Mouse (Mus musculus) liver, adult 2 months (tissue): ENCODE data around the gene Gldc. TPM values are rescaled to one million over a fixed set of nuclear protein-coding genes. Genes with fewer than 3 reads are reported as not detected.

ENCODE experiments used
- DNase-seq: peaks from one replicate; pipeline ENCODE4 v3.0.0-alpha.2; 2011; ENCODE audit warnings: low read depth, low spot score; ENCODE audit errors: extremely low read depth
- H3K27ac ChIP-seq: fragments of 200-500 bp; replicated peaks from 2 replicates; pipeline ENCODE4 v1.5.1; 2012; ENCODE audit warnings: low read depth, mild to moderate bottlenecking, control low read depth, inconsistent platforms, low read length; ENCODE audit not compliant: insufficient read depth
- H3K27me3 ChIP-seq: fragments of 200-500 bp; 2 replicates; pipeline ENCODE4 v1.6.1; 2012; ENCODE audit warnings: mild to moderate bottlenecking, moderate library complexity, low read length, inconsistent platforms; ENCODE audit not compliant: control insufficient read depth, insufficient read depth
- H3K36me3 ChIP-seq: fragments of 200-500 bp; 2 replicates; pipeline ENCODE4 v1.6.1; 2012; ENCODE audit warnings: low read length, inconsistent platforms; ENCODE audit not compliant: control insufficient read depth, insufficient read depth
- H3K4me1 ChIP-seq: fragments of 200-500 bp; 2 replicates; pipeline ENCODE4 v1.6.1; 2011; ENCODE audit warnings: low read length; ENCODE audit not compliant: control insufficient read depth, insufficient read depth
- H3K4me3 ChIP-seq: fragments of 200-500 bp; 2 replicates; pipeline ENCODE4 v1.5.1; 2011; ENCODE audit warnings: low read depth, mild to moderate bottlenecking, control low read depth, low read length, moderate library complexity; ENCODE audit not compliant: insufficient read depth
- H3K79me2 ChIP-seq: fragments of 200-500 bp; 2 replicates; pipeline ENCODE4 v1.6.1; 2012; ENCODE audit warnings: inconsistent platforms, mild to moderate bottlenecking, low read length, moderate library complexity; ENCODE audit not compliant: control insufficient read depth, insufficient read depth
- H3K9ac ChIP-seq: fragments of 200-500 bp; 2 replicates; pipeline ENCODE4 v1.6.1; 2012; ENCODE audit warnings: low read depth, mild to moderate bottlenecking, control low read depth, inconsistent platforms, low read length
- CTCF ChIP-seq: fragments of 200-500 bp; IDR thresholded peaks from 2 replicates; pipeline ENCODE4 v1.5.1; 2011; ENCODE audit warnings: low read depth, low read length, control low read depth
- POLR2A ChIP-seq: fragments of 200-500 bp; IDR thresholded peaks from 2 replicates; pipeline ENCODE4 v1.6.1; 2011; ENCODE audit warnings: low read length, control low read depth; ENCODE audit not compliant: insufficient read depth; ENCODE audit errors: extremely low read depth
- WGBS: fragments of 180-500 bp; shearing (Covaris S2); methylation state at CpG from one replicate; pipeline ENCODE4 v1.1.7; 2018; 5-methylcytosine and 5-hydroxymethylcytosine counted together
- polyA plus RNA-seq: library from polyadenylated mRNA; depleted of rRNA; stranded (reverse); fragments of >200 nt; gene quantifications from 2 replicates; pipeline ENCODE4 v1.2.3, GENCODE M21; 2012; rRNA removed
- total RNA-seq: library from RNA; depleted of rRNA; stranded (reverse); fragments of >200 nt; gene quantifications from 2 replicates; pipeline ENCODE4 v1.2.3, GENCODE M21; 2014; rRNA removed

Gldc gene
- total and polyA plus RNA-seq, 2 experiments = 64.2 to 94.1 TPM

- H3K36me3 ChIP-seq = peaks cover 7% of the 10 kb centered on the region
- H3K4me3 ChIP-seq = no peak overlapping the region
- 83% methylated on average over 3 of the region's 3 CpGs for WGBS
- H3K9ac ChIP-seq = no peak overlapping the region
- peaks cover 15% of the 10 kb centered on the region for H3K4me1 ChIP-seq
- no peaks in the 10 kb centered on the region for H3K27me3 ChIP-seq
- TF ChIP-seq POLR2A (no peak), CTCF (no peak)
- no peak for DNase-seq
- peaks cover 28% of the 10 kb centered on the region for H3K79me2 ChIP-seq
- H3K27ac ChIP-seq = no peak overlapping the region
Measured at GRCm38 (mm10) chr19:30051479-30051878, 123.8 kb downstream of the Gldc start.

DNA sequence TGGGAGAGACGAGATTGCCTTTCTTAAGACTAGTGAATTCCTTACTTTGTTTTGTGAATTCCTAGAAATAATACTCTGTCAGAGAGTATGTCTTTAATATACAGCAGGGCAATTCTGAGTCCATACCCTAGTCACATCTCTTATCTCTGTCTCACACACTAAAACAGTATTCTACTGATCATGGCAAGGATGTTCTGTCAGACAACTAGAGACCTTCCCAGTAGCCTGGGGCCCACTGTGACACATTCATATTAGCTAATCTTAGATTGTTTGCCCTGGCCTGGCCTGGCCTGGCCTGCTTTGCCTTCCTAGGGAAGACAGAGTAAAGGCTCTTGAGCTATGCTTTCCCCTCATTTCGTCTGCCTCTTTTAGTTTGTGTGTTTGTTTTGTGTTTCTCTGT lies 124.6 kb downstream of the Gldc start:
- H3K9ac ChIP-seq = no peak overlapping the region
- H3K36me3 ChIP-seq = 0 out of 2 replicates have a peak, but pooled peaks cover 3% of the 10 kb centered on the region
- TF ChIP-seq POLR2A (no peak), CTCF (no peak)
- no peak for DNase-seq
- peaks cover 15% of the 10 kb centered on the region for H3K4me1 ChIP-seq
- H3K27me3 ChIP-seq = no peaks in the 10 kb centered on the region
- H3K4me3 ChIP-seq = no peak overlapping the region
- H3K27ac ChIP-seq = no peak overlapping the region
- peaks cover 28% of the 10 kb centered on the region for H3K79me2 ChIP-seq
- WGBS = 65% methylated on average over 2 of the region's 2 CpGs

Other genes with a start within 250 kb of the Gldc start
- gene Trpd52l3, start 171.6 kb downstream of the Gldc start, total RNA-seq = not detected in 2 replicates
- gene Trpd52l3, start 171.6 kb downstream of the Gldc start, polyA plus RNA-seq = not detected in 2 replicates
- 40.7 and 43.6 TPM in 2 replicates for gene Uhrf2, start 144.9 kb downstream of the Gldc start, total RNA-seq
- 16.4 and 21.8 TPM in 2 replicates for gene Uhrf2, start 144.9 kb downstream of the Gldc start, polyA plus RNA-seq
- gene Mbl2, start 57.5 kb upstream of the Gldc start, total RNA-seq = 818 and 1,110 TPM in 2 replicates
- 406 and 415 TPM in 2 replicates for gene Mbl2, start 57.5 kb upstream of the Gldc start, polyA plus RNA-seq